ENCODE assay signal across 8 mouse cellular contexts in the genomic region with DNA sequence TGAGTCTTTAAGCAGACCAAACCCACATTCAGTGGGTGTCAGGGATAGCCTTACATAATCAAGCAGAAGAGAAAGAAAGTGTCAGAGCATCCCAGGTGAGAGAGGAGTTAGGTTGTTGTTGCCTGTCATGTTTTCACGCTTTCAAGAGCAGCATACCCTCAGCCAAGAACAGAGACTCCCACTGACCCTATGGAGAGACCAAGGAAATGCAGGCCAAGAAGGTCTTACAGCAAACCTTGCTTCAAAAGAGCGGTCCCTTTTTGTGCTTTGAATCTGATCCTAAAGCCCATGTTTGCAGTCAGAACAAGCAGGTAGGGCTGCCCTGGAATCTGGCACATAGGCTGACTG. TPM values are rescaled to one million over a fixed set of nuclear protein-coding genes. Genes with fewer than 3 reads are reported as not detected.
DNase-seq lines count a peak whose midpoint lies in the region; ATAC-seq and TF ChIP-seq lines count a peak whose summit lies in the region.

No protein-coding gene starts in this region.

- peak overlapping the region; percentile 92 for H3K4me3 ChIP-seq in C2C12 (ENCODE audit: insufficient read depth, poor library complexity, severe bottlenecking)
- H3K4me3 ChIP-seq in forebrain, embryonic 11.5 days (ENCODE audit: low read depth, low read length) = no peak overlapping the region
- no peak overlapping the region for H3K4me3 ChIP-seq in kidney, adult 2 months (ENCODE audit: insufficient read depth, low read depth, low read length)
- peak overlapping the region; percentile 94 for H3K4me3 ChIP-seq in midbrain, postnatal 0 days (ENCODE audit: low read depth, low read length)

- H3ac ChIP-seq in C2C12 (ENCODE audit: control insufficient read depth, insufficient read length, low read depth) = no peak overlapping the region

- WGBS in forebrain, embryonic 11.5 days = 63% methylated on average over 2 of the region's 2 CpGs
- WGBS in kidney, adult 2 months = 40% methylated on average over 2 of the region's 2 CpGs
- 69% methylated on average over 2 of the region's 2 CpGs for WGBS in midbrain, postnatal 0 days

- peaks cover 32% of the 10 kb centered on the region for H3K79me3 ChIP-seq in C2C12 (ENCODE audit: low read depth)

- no peak overlapping the region for H3K9ac ChIP-seq in forebrain, embryonic 11.5 days (ENCODE audit: low read length)
- H3K9ac ChIP-seq in midbrain, postnatal 0 days (replicated peaks; ENCODE audit: low read length, poor library complexity, severe bottlenecking) = peak overlapping the region; percentile 55

- peak; percentile 25 for DNase-seq in cerebellum, adult 11 months
- DNase-seq in cerebellum, postnatal 4 days (ENCODE audit: low spot score in 2 of 2) = no peak
- no peak for DNase-seq in forebrain, embryonic 11.5 days (ENCODE audit: low spot score)
- DNase-seq in kidney, adult 2 months = peak; percentile 41
- no peak for DNase-seq in midbrain, postnatal 0 days (ENCODE audit: low spot score)
- no peak for DNase-seq in ovary, adult 18-20 months (ENCODE audit: low spot score)
- DNase-seq in yolk sac, embryonic 10.5 days (ENCODE audit: low spot score) = no peak

- peaks cover 37% of the 10 kb centered on the region for H3K79me2 ChIP-seq in C2C12 (ENCODE audit: control insufficient read depth, insufficient read depth)

- H3K4me2 ChIP-seq in forebrain, embryonic 11.5 days (ENCODE audit: low read depth, low read length, severe bottlenecking) = peak overlapping the region; percentile 9; the same call in 1 of the 2 replicates
- H3K4me2 ChIP-seq in midbrain, postnatal 0 days (ENCODE audit: low read depth, low read length, poor library complexity, severe bottlenecking) = peak overlapping the region; percentile 74

- H3K27ac ChIP-seq in forebrain, embryonic 11.5 days (ENCODE audit: low read depth, low read length) = no peak overlapping the region
- peak overlapping the region; percentile 44 for H3K27ac ChIP-seq in kidney, adult 2 months (ENCODE audit: insufficient read depth, low read depth, low read length)
- H3K27ac ChIP-seq in midbrain, postnatal 0 days (ENCODE audit: low read depth, low read length) = no peak overlapping the region

- TF ChIP-seq CTCF in C2C12 (IDR thresholded peaks at IDR 0.05; ENCODE audit: control insufficient read depth, insufficient read depth, insufficient read length) = no peak
- TF ChIP-seq CTCF in kidney, adult 2 months (conservative IDR thresholded peaks at IDR 0.05; ENCODE audit: insufficient read depth, insufficient read length, low read depth, low read length) = no peak
- TF ChIP-seq CTCF in midbrain, postnatal 0 days (IDR thresholded peaks at IDR 0.05) = no peak; the same call in 1 of the 2 replicates

- ATAC-seq in forebrain, embryonic 11.5 days (replicated peaks; ENCODE audit: low FRiP score) = no peak
- ATAC-seq in midbrain, postnatal 0 days (ENCODE audit: low FRiP score) = no peak

- no peaks in the 10 kb centered on the region for H3K27me3 ChIP-seq in C2C12 (ENCODE audit: control insufficient read depth, insufficient read depth, insufficient read length)
- H3K27me3 ChIP-seq in forebrain, embryonic 11.5 days (ENCODE audit: control insufficient read depth, insufficient read depth, low read length) = no peaks in the 10 kb centered on the region
- no peaks in the 10 kb centered on the region for H3K27me3 ChIP-seq in kidney, adult 2 months (replicated peaks; ENCODE audit: control insufficient read depth, insufficient read depth, low read length)
- no peaks in the 10 kb centered on the region for H3K27me3 ChIP-seq in midbrain, postnatal 0 days (ENCODE audit: insufficient read depth, low read length)

- H3K9me3 ChIP-seq in forebrain, embryonic 11.5 days (ENCODE audit: control insufficient read depth, low read length) = no peaks in the 10 kb centered on the region
- H3K9me3 ChIP-seq in midbrain, postnatal 0 days (ENCODE audit: low read length) = no peaks in the 10 kb centered on the region

- TF ChIP-seq POLR2A in kidney, adult 2 months (IDR thresholded peaks at IDR 0.05; ENCODE audit: low read depth, low read length) = no peak

- peaks cover 27% of the 10 kb centered on the region for H3K36me3 ChIP-seq in C2C12 (ENCODE audit: control insufficient read depth, insufficient read depth)
- H3K36me3 ChIP-seq in forebrain, embryonic 11.5 days (ENCODE audit: control insufficient read depth, insufficient read depth, low read length) = no peaks in the 10 kb centered on the region
- H3K36me3 ChIP-seq in kidney, adult 2 months (ENCODE audit: control insufficient read depth, insufficient read depth, low read length) = peaks cover 6% of the 10 kb centered on the region; the same call in 1 of the 2 replicates
- no peaks in the 10 kb centered on the region for H3K36me3 ChIP-seq in midbrain, postnatal 0 days (ENCODE audit: insufficient read depth, low read length)

- peaks cover 6% of the 10 kb centered on the region; the same call in 1 of the 2 replicates for H3K4me1 ChIP-seq in forebrain, embryonic 11.5 days (replicated peaks; ENCODE audit: control insufficient read depth, insufficient read depth, low read length)
- H3K4me1 ChIP-seq in kidney, adult 2 months (ENCODE audit: control insufficient read depth, insufficient read depth, low read length) = peaks cover 11% of the 10 kb centered on the region; the same call in 1 of the 2 replicates
- peaks cover 3% of the 10 kb centered on the region; the same call in 1 of the 2 replicates for H3K4me1 ChIP-seq in midbrain, postnatal 0 days (ENCODE audit: insufficient read depth, low read length)

TF ChIP-seq in C2C12, 6 proteins besides CTCF, POLR2A, EP300 and RAD21:
- TF ChIP-seq FOSL1 (IDR thresholded peaks at IDR 0.05; ENCODE audit: insufficient read depth, low read length, poor library complexity, severe bottlenecking) (no peak), MAX (IDR thresholded peaks at IDR 0.05) (no peak), USF1 (IDR thresholded peaks at IDR 0.05; ENCODE audit: low read depth) (no peak), CEBPB (IDR thresholded peaks at IDR 0.05; ENCODE audit: low read depth) (no peak), MYOG (IDR thresholded peaks at IDR 0.05; ENCODE audit: control insufficient read depth, extremely low read depth, insufficient read length) (no peak), MYOD1 (IDR thresholded peaks at IDR 0.05; ENCODE audit: control insufficient read depth, insufficient read length, low read depth) (no peak)

RNA-seq across cellular contexts. Expression of a gene that starts 3.3 kb away (rescaled TPM):
- 136 TPM for polyA plus RNA-seq in C2C12 (2012; fragmentation: generic; extraction: Trizol)
- polyA plus RNA-seq in forebrain, embryonic 11.5 days (2014; fragmentation: Nextera tagmentation; extraction: Ambion mirVana) = 62.9 and 64.9 TPM in 2 replicates
- 70.7 and 80.9 TPM in 2 replicates for polyA plus RNA-seq in kidney, adult 2 months (2012; rRNA removed)
- 72.1 and 107 TPM in 2 replicates for total RNA-seq in midbrain, postnatal 0 days (2014; rRNA removed)
- polyA plus RNA-seq in midbrain, postnatal 0 days (2015; fragmentation: Nextera tagmentation; extraction: Ambion mirVana) = 44.6 and 48.2 TPM in 2 replicates

Comparison
In these comparisons a context has a peak if more than half of its experiments do, and no peak if none do; other contexts are left out.
1. DNase-seq: peak in cerebellum, adult 11 months (single experiment) and kidney, adult 2 months (single experiment); none in cerebellum, postnatal 4 days (0 of 2), forebrain, embryonic 11.5 days (single experiment), midbrain, postnatal 0 days (single experiment), ovary, adult 18-20 months (single experiment) and yolk sac, embryonic 10.5 days (single experiment).
2. H3K4me3 ChIP-seq: peak in C2C12 (single experiment) and midbrain, postnatal 0 days (single experiment); none in forebrain, embryonic 11.5 days (single experiment) and kidney, adult 2 months (single experiment).